Mouse (Mus musculus): ENCODE results near the gene Pogz. TPM values are rescaled to one million over a fixed set of nuclear protein-coding genes. Genes with fewer than 3 reads are reported as not detected.
A peak's percentile ranks its signal among the peaks of the same experiment; 100 is the strongest.

Pogz gene
- total and polyA plus RNA-seq, 2 experiments, result 6.3 to 9.9 TPM

- no peak overlapping the region for H3K9ac ChIP-seq (ENCODE audit: low read depth, low read length)
- H3K36me3 ChIP-seq (ENCODE audit: control insufficient read depth, insufficient read depth, low read length), result no peaks in the 10 kb centered on the region
- no peak for DNase-seq (ENCODE audit: extremely low read depth, low read depth, low spot score)
- no peaks in the 10 kb centered on the region for H3K27me3 ChIP-seq (ENCODE audit: control insufficient read depth, insufficient read depth, low read length)
- WGBS, result 93% methylated on average over 7 of the region's 7 CpGs
- no peaks in the 10 kb centered on the region for H3K4me1 ChIP-seq (ENCODE audit: control insufficient read depth, insufficient read depth, low read length)
- H3K4me3 ChIP-seq (ENCODE audit: insufficient read depth, low read depth, low read length), result no peak overlapping the region
- no peak overlapping the region for H3K27ac ChIP-seq (replicated peaks; ENCODE audit: insufficient read depth, low read depth, low read length)
- TF ChIP-seq POLR2A (IDR thresholded peaks at IDR 0.05; ENCODE audit: extremely low read depth, insufficient read depth, low read length), result no peak
- TF ChIP-seq CTCF (IDR thresholded peaks at IDR 0.05; ENCODE audit: low read depth, low read length), result no peak
- H3K79me2 ChIP-seq (ENCODE audit: control insufficient read depth, insufficient read depth, low read length), result no peaks in the 10 kb centered on the region
These were observed 41.7 kb upstream of the Pogz start for GRCm38 (mm10) chr3:94795596-94796140.

DNA sequence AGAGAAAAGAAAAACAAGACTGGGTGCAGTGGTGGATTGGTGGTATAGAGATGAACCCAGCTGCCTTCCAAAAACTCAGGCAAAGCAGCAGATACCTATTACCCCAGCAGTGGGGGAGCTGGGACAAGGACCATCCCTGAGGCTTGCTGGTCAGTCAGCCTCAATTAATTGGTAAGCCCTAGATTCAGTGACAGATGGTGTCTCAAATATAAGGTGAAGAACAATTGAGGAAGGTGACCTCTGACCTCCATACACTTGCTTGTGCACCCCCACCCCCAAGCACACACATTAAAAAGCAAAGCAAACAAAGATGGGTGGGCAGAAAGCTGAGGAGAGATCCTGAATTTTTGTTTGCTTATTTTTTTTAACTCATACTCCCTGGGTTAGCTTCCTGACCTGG, 41.2 kb upstream of the Pogz start:
- H3K4me1 ChIP-seq (ENCODE audit: control insufficient read depth, insufficient read depth, low read length), result no peaks in the 10 kb centered on the region
- TF ChIP-seq POLR2A (IDR thresholded peaks at IDR 0.05; ENCODE audit: extremely low read depth, insufficient read depth, low read length), result no peak
- no peaks in the 10 kb centered on the region for H3K27me3 ChIP-seq (ENCODE audit: control insufficient read depth, insufficient read depth, low read length)
- H3K36me3 ChIP-seq (ENCODE audit: control insufficient read depth, insufficient read depth, low read length), result no peaks in the 10 kb centered on the region
- no peak overlapping the region for H3K27ac ChIP-seq (replicated peaks; ENCODE audit: insufficient read depth, low read depth, low read length)
- no peak for DNase-seq (ENCODE audit: extremely low read depth, low read depth, low spot score)
- no peak overlapping the region for H3K4me3 ChIP-seq (ENCODE audit: insufficient read depth, low read depth, low read length)
- H3K79me2 ChIP-seq (ENCODE audit: control insufficient read depth, insufficient read depth, low read length), result no peaks in the 10 kb centered on the region
- no peak overlapping the region for H3K9ac ChIP-seq (ENCODE audit: low read depth, low read length)

DNA sequence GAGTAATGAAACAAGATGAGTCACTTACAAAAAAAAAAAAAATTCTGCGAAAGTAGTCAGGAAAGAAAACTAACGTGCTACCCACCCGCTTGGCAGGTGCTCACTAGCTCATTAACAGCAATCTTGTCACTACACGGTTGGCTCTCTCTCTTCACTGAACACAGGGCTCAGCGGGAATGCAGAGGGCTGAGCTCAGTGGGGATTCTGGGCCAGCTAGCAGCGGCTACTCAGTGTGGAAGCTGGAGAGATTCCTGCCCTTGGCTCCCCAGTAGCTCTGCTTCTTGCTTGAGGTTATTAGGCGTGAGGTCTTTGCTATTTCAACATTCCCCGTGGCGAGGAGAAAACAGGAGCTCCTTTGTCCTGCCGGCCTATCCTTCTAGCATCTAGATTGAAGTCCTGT, 33.2 kb upstream of the Pogz start:
- no peak overlapping the region for H3K4me3 ChIP-seq (ENCODE audit: insufficient read depth, low read depth, low read length)
- H3K9ac ChIP-seq (ENCODE audit: low read depth, low read length), result no peak overlapping the region
- no peak overlapping the region for H3K27ac ChIP-seq (replicated peaks; ENCODE audit: insufficient read depth, low read depth, low read length)
- TF ChIP-seq CTCF (IDR thresholded peaks at IDR 0.05; ENCODE audit: low read depth, low read length) (no peak), POLR2A (IDR thresholded peaks at IDR 0.05; ENCODE audit: extremely low read depth, insufficient read depth, low read length) (no peak)
- H3K79me2 ChIP-seq (ENCODE audit: control insufficient read depth, insufficient read depth, low read length), result no peaks in the 10 kb centered on the region
- H3K36me3 ChIP-seq (ENCODE audit: control insufficient read depth, insufficient read depth, low read length), result no peaks in the 10 kb centered on the region
- WGBS, result 60% methylated on average over 10 of the region's 10 CpGs
- DNase-seq (ENCODE audit: extremely low read depth, low read depth, low spot score), result no peak
- no peaks in the 10 kb centered on the region for H3K27me3 ChIP-seq (ENCODE audit: control insufficient read depth, insufficient read depth, low read length)
- no peaks in the 10 kb centered on the region for H3K4me1 ChIP-seq (ENCODE audit: control insufficient read depth, insufficient read depth, low read length)

- Histone ChIP-seq H3K36me3 (ENCODE audit: control insufficient read depth, insufficient read depth, low read length) (no peaks in the 10 kb centered on the region), H3K79me2 (ENCODE audit: control insufficient read depth, insufficient read depth, low read length) (no peaks in the 10 kb centered on the region), H3K27ac (replicated peaks; ENCODE audit: insufficient read depth, low read depth, low read length) (no peak overlapping the region), H3K27me3 (ENCODE audit: control insufficient read depth, insufficient read depth, low read length) (no peaks in the 10 kb centered on the region), H3K4me1 (ENCODE audit: control insufficient read depth, insufficient read depth, low read length) (no peaks in the 10 kb centered on the region), H3K9ac (ENCODE audit: low read depth, low read length) (no peak overlapping the region), H3K4me3 (ENCODE audit: insufficient read depth, low read depth, low read length) (no peak overlapping the region)
- WGBS, result 93% methylated on average over 4 of the region's 4 CpGs
- no peak for DNase-seq (ENCODE audit: extremely low read depth, low read depth, low spot score)
- TF ChIP-seq CTCF (IDR thresholded peaks at IDR 0.05; ENCODE audit: low read depth, low read length), result no peak
- no peak for TF ChIP-seq POLR2A (IDR thresholded peaks at IDR 0.05; ENCODE audit: extremely low read depth, insufficient read depth, low read length)
These were observed 32.4 kb upstream of the Pogz start for GRCm38 (mm10) chr3:94804976-94805375.

GRCm38 (mm10) chr3:94808296-94808695, 29.1 kb upstream of the Pogz start:
- no peak for TF ChIP-seq CTCF (IDR thresholded peaks at IDR 0.05; ENCODE audit: low read depth, low read length)
- TF ChIP-seq POLR2A (IDR thresholded peaks at IDR 0.05; ENCODE audit: extremely low read depth, insufficient read depth, low read length), result no peak
- no peaks in the 10 kb centered on the region for H3K36me3 ChIP-seq (ENCODE audit: control insufficient read depth, insufficient read depth, low read length)
- no peaks in the 10 kb centered on the region for H3K27me3 ChIP-seq (ENCODE audit: control insufficient read depth, insufficient read depth, low read length)
- DNase-seq (ENCODE audit: extremely low read depth, low read depth, low spot score), result peak; percentile 38
- WGBS, result 77% methylated on average over 1 of the region's 1 CpGs
- H3K9ac ChIP-seq (ENCODE audit: low read depth, low read length), result no peak overlapping the region
- no peaks in the 10 kb centered on the region for H3K79me2 ChIP-seq (ENCODE audit: control insufficient read depth, insufficient read depth, low read length)
- H3K4me3 ChIP-seq (ENCODE audit: insufficient read depth, low read depth, low read length), result no peak overlapping the region
- no peak overlapping the region for H3K27ac ChIP-seq (replicated peaks; ENCODE audit: insufficient read depth, low read depth, low read length)
- H3K4me1 ChIP-seq (ENCODE audit: control insufficient read depth, insufficient read depth, low read length), result no peaks in the 10 kb centered on the region

DNA sequence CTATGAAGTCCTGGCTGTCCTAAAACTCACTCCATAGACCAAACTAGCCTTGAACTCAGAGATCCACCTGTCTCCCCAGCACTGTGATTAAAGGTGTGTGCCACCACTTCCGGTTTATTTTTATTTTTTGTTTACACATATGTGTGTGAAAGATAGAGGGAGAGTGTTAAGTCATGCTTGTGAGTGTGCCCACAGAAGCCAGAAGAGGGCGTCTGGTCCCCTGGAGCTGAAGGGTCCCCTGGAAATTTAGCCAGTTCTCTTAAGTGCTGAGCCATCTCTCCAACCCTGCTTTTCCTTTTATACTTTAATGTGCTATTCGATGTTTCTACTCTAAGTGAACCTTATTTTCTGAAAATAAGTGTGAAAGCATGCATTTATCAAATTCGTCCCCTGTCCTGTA, 25.7 kb upstream of the Pogz start:
- Histone ChIP-seq H3K36me3 (ENCODE audit: control insufficient read depth, insufficient read depth, low read length) (no peaks in the 10 kb centered on the region), H3K4me1 (ENCODE audit: control insufficient read depth, insufficient read depth, low read length) (no peaks in the 10 kb centered on the region), H3K79me2 (ENCODE audit: control insufficient read depth, insufficient read depth, low read length) (no peaks in the 10 kb centered on the region), H3K27me3 (ENCODE audit: control insufficient read depth, insufficient read depth, low read length) (no peaks in the 10 kb centered on the region), H3K27ac (replicated peaks; ENCODE audit: insufficient read depth, low read depth, low read length) (no peak overlapping the region), H3K4me3 (ENCODE audit: insufficient read depth, low read depth, low read length) (no peak overlapping the region), H3K9ac (ENCODE audit: low read depth, low read length) (no peak overlapping the region)
- WGBS, result 26% methylated on average over 4 of the region's 4 CpGs
- TF ChIP-seq CTCF (IDR thresholded peaks at IDR 0.05; ENCODE audit: low read depth, low read length), result peak; percentile 76
- no peak for TF ChIP-seq POLR2A (IDR thresholded peaks at IDR 0.05; ENCODE audit: extremely low read depth, insufficient read depth, low read length)
- no peak for DNase-seq (ENCODE audit: extremely low read depth, low read depth, low spot score)
